41 mouse cellular contexts compared by ENCODE assay signal in the genomic region with DNA sequence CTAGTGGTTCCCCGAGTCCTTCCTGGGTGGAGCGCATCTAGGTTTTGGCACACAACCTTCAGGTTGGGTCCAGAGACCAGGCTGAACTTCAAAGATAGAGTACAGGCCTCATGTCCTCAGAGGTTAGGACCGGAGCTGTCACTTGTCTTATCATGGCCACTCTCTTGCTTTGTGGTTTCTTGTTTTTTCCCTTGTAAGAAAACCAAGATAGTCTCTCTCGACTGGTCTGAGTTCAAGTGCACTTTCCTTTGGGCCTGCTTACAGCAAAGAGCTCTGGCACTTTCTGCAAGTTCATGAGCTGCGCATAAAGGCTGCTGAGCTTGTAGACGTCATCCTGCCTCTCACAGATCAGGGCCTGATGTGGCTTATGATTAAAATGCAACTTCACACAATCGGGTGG. TPM values are rescaled to one million over a fixed set of nuclear protein-coding genes. Genes with fewer than 3 reads are reported as not detected.
DNase-seq lines count a peak whose midpoint lies in the region; ATAC-seq and TF ChIP-seq lines count a peak whose summit lies in the region.
"Had no signal": no experiment of that assay in that cellular context is flagged by ENCODE, and none has a peak within 500 bp of the region (broad histone marks: within the 10 kb centered on the region; RNA-seq: fewer than 3 reads in every experiment).

No protein-coding gene starts in this region.

- peaks cover 3 to 13% of the 10 kb centered on the region in 2 experiments for H3K27me3 ChIP-seq in MEL (ENCODE audit: control insufficient read depth in 1 of 2, insufficient read depth in 2 of 2, low read length in 2 of 2)
- H3K27me3 ChIP-seq in liver, embryonic 15.5 days, result peaks cover 6% of the 10 kb centered on the region
- H3K27me3 ChIP-seq: forebrain, embryonic 15.5 days; hindbrain, embryonic 13.5 days; kidney, embryonic 15.5 days; limb, embryonic 13.5 days had no signal

- H3K9ac ChIP-seq in MEL (ENCODE audit: control insufficient read depth, low read depth, low read length, poor library complexity, severe bottlenecking), result no peak overlapping the region
- no peak overlapping the region for H3K9ac ChIP-seq in liver, embryonic 15.5 days
- H3K9ac ChIP-seq: forebrain, embryonic 15.5 days; hindbrain, embryonic 13.5 days; kidney, embryonic 15.5 days; limb, embryonic 13.5 days had no signal

- H3K27ac ChIP-seq in MEL (ENCODE audit: control insufficient read depth, low read depth, low read length), result peak overlapping the region; percentile 19; the same call in 1 of the 2 replicates
- no peak overlapping the region for H3K27ac ChIP-seq in liver, embryonic 15.5 days (replicated peaks)
- H3K27ac ChIP-seq: forebrain, embryonic 10.5 days; forebrain, embryonic 15.5 days; hindbrain, embryonic 13.5 days; kidney, embryonic 15.5 days; left cerebral cortex, adult 2 months; limb, embryonic 13.5 days had no signal

- WGBS in liver, embryonic 15.5 days (ENCODE audit: insufficient replicate concordance), result 17% methylated on average over 7 of the region's 7 CpGs

- H3K9me3 ChIP-seq in MEL (replicated peaks; ENCODE audit: insufficient read depth, low read length), result no peaks in the 10 kb centered on the region
- no peaks in the 10 kb centered on the region for H3K9me3 ChIP-seq in liver, embryonic 15.5 days (replicated peaks)
- H3K9me3 ChIP-seq: forebrain, embryonic 10.5 days; forebrain, embryonic 15.5 days; G1E; hindbrain, embryonic 13.5 days; kidney, embryonic 15.5 days; limb, embryonic 13.5 days had no signal

- peaks cover 3 to 16% of the 10 kb centered on the region in 2 experiments; a peak in 3 of 4 replicates for H3K4me1 ChIP-seq in MEL (ENCODE audit: control insufficient read depth in 1 of 2, insufficient read depth in 2 of 2, low read length in 2 of 2)
- 0 out of 2 replicates have a peak, but pooled peaks cover 5% of the 10 kb centered on the region for H3K4me1 ChIP-seq in liver, embryonic 15.5 days (replicated peaks)
- H3K4me1 ChIP-seq: forebrain, embryonic 10.5 days; forebrain, embryonic 15.5 days; hindbrain, embryonic 13.5 days; kidney, embryonic 15.5 days; limb, embryonic 13.5 days had no signal

- H3K36me3 ChIP-seq in MEL (ENCODE audit: control insufficient read depth in 1 of 2, insufficient read depth in 2 of 2, low read length in 2 of 2), result peaks cover 0 to 6% of the 10 kb centered on the region in 2 experiments; a peak in 2 of 4 replicates
- H3K36me3 ChIP-seq in liver, embryonic 15.5 days (replicated peaks), result no peaks in the 10 kb centered on the region
- H3K36me3 ChIP-seq: forebrain, embryonic 10.5 days; forebrain, embryonic 15.5 days; G1E; hindbrain, embryonic 13.5 days; kidney, embryonic 15.5 days; limb, embryonic 13.5 days had no signal

- TF ChIP-seq POLR2A in MEL (IDR thresholded peaks at IDR 0.05; ENCODE audit: control insufficient read depth in 1 of 2, insufficient read depth in 1 of 2, low read depth in 1 of 2, low read length in 2 of 2, poor library complexity in 1 of 2), result no peak

- H3K4me2 ChIP-seq in liver, embryonic 15.5 days, result no peak overlapping the region
- H3K4me2 ChIP-seq: forebrain, embryonic 15.5 days; heart, embryonic 11.5 days; hindbrain, embryonic 13.5 days; kidney, embryonic 15.5 days; limb, embryonic 13.5 days; midbrain, embryonic 11.5 days had no signal

- no peak for TF ChIP-seq CTCF in MEL (IDR thresholded peaks at IDR 0.05 in 2 of 3, conservative IDR thresholded peaks at IDR 0.05 in 1 of 3; ENCODE audit: control insufficient read depth in 1 of 3, insufficient read depth in 1 of 3, low read depth in 2 of 3, low read length in 3 of 3, poor library complexity in 1 of 3, severe bottlenecking in 1 of 3)

- no peak overlapping the region for H3K4me3 ChIP-seq in MEL (ENCODE audit: control insufficient read depth in 1 of 2, insufficient read depth in 1 of 2, low read depth in 2 of 2, low read length in 2 of 2)
- H3K4me3 ChIP-seq in liver, embryonic 15.5 days (replicated peaks), result no peak overlapping the region
- H3K4me3 ChIP-seq: forebrain, embryonic 10.5 days; forebrain, embryonic 15.5 days; hindbrain, embryonic 13.5 days; kidney, embryonic 15.5 days; left cerebral cortex, adult 2 months; limb, embryonic 13.5 days had no signal

- peak; percentile 86 for TF ChIP-seq EP300 in MEL (IDR thresholded peaks at IDR 0.05; ENCODE audit: low read depth in 1 of 2, low read length in 2 of 2)

- TF ChIP-seq RAD21 in MEL (IDR thresholded peaks at IDR 0.05; ENCODE audit: low read depth, low read length), result no peak

- peak; percentile 79 for DNase-seq in MEL (ENCODE audit: low read depth, low spot score)
- DNase-seq in thymus, postnatal 0 days (ENCODE audit: low spot score), result no peak
- no peak for DNase-seq in lung, postnatal 10 days
- no peak for DNase-seq in ovary, postnatal 14 days (ENCODE audit: low spot score)
- DNase-seq in thymus, postnatal 10 days (ENCODE audit: low spot score in 2 of 2), result no peak
- DNase-seq: adrenal gland, postnatal 25 days; cerebellum, adult 11-12 months; cerebellum, adult 9-11 months; gastrocnemius, postnatal 25 days; heart, adult 18-20 months; heart, postnatal 36 days; kidney, adult 11 months; kidney, postnatal 25 days; lung, adult 2 months; right cerebral cortex, adult 18-20 months; right cerebral cortex, postnatal 4 days; thymus, postnatal 14 days had no signal

- 0 out of 2 replicates have a peak, but pooled peaks have one; percentile 42 for ATAC-seq in erythroblast, adult 5-6 weeks (replicated peaks; ENCODE audit: low FRiP score, poor library complexity, severe bottlenecking)
- peak; percentile 40; the same call in 1 of the 2 replicates for ATAC-seq in liver, embryonic 15.5 days (ENCODE audit: insufficient read depth)
- ATAC-seq in megakaryocyte progenitor cell, adult 5-6 weeks (replicated peaks; ENCODE audit: poor library complexity), result peak; percentile 91
- ATAC-seq: forebrain, embryonic 15.5 days; inflammation-experienced regulatory T-cells, adult 6 months; midbrain, embryonic 16.5 days had no signal

- H3K79me2 ChIP-seq in MEL (ENCODE audit: control insufficient read depth, insufficient read depth, low read length, poor library complexity), result no peaks in the 10 kb centered on the region

TF ChIP-seq in MEL, 35 proteins besides CTCF, POLR2A, EP300 and RAD21 (continues in another document):
- TF ChIP-seq GATA1 (IDR thresholded peaks at IDR 0.05; ENCODE audit: low read depth, low read length) (peak; percentile 86), SIN3A (IDR thresholded peaks at IDR 0.05; ENCODE audit: low read length) (peak; percentile 26; the same call in 1 of the 2 replicates), TCF12 (IDR thresholded peaks at IDR 0.05; ENCODE audit: low read depth, low read length) (peak; percentile 81), RCOR1 (IDR thresholded peaks at IDR 0.05; ENCODE audit: low read depth, low read length) (peak; percentile 74), MAFK (IDR thresholded peaks at IDR 0.05; ENCODE audit: borderline replicate concordance, low read depth, low read length) (peak; percentile 44; the same call in 1 of the 2 replicates), POLR2AphosphoS5 (IDR thresholded peaks at IDR 0.05; ENCODE audit: borderline replicate concordance, low read depth, low read length) (no peak)

RNA-seq across cellular contexts. Expression of gene Cd7, which starts 12.0 kb away (rescaled TPM):
- total RNA-seq in MEL (2012; rRNA removed), result 0.39 and 0.58 TPM in 2 replicates
- polyA plus RNA-seq in MEL (2012; ENCODE audit: insufficient read depth in 1 of 2, insufficient read length in 2 of 2, low read depth in 1 of 2, low replicate concordance in 2 of 2, missing spikeins in 1 of 2), result under 1 TPM in 1 of 2 experiments, not detected in 1; 0.33 TPM
- total RNA-seq in erythroblast, adult 5-6 weeks (2015; ENCODE audit: low replicate concordance), result 5.9 TPM in 1 of 2 replicates, not detected in the other
- total RNA-seq in erythroblast, adult 5-6 weeks (2017; ENCODE audit: low replicate concordance), result 4.8 TPM in 1 of 2 replicates, not detected in the other
- polyA plus RNA-seq in liver, embryonic 15.5 days (2015; fragmentation: Nextera tagmentation; extraction: Ambion mirVana), result 0.70 and 0.97 TPM in 2 replicates
- total RNA-seq in megakaryocyte progenitor cell, adult 5-6 weeks (2015), result 0.44 and 0.59 TPM in 2 replicates
- 0.29 TPM in 1 of 2 replicates, not detected in the other for total RNA-seq in megakaryocyte progenitor cell, adult 5-6 weeks (2017)
- 17.9 and 25.7 TPM in 2 replicates for polyA plus RNA-seq in thymus, postnatal 0 days (2015; fragmentation: Nextera tagmentation; extraction: Ambion mirVana)
- total RNA-seq: adrenal gland, postnatal 25 days; G1E; gastrocnemius, adult 18-20 months; gastrocnemius, postnatal 25 days; layer of hippocampus, adult 18-20 months; layer of hippocampus, postnatal 14 days had no signal
- polyA plus RNA-seq: C2C12; embryonic facial prominence, embryonic 11.5 days; forebrain, embryonic 10.5 days; forebrain, embryonic 15.5 days; G1E; heart, embryonic 11.5 days; hindbrain, embryonic 13.5 days; limb, embryonic 13.5 days; midbrain, embryonic 11.5 days; midbrain, embryonic 16.5 days; neural tube, embryonic 11.5 days had no signal

RNA-seq across cellular contexts. Expression of gene Sectm1b, which starts 36.1 kb away (rescaled TPM):
- not detected in 2 replicates for total RNA-seq in MEL (2012; rRNA removed)
- under 1 TPM in 1 of 2 experiments, not detected in 1; 0.14 TPM for polyA plus RNA-seq in MEL (2012; ENCODE audit: insufficient read depth in 1 of 2, insufficient read length in 2 of 2, low read depth in 1 of 2, low replicate concordance in 2 of 2, missing spikeins in 1 of 2)
- total RNA-seq in erythroblast, adult 5-6 weeks (2015; ENCODE audit: low replicate concordance), result not detected in 2 replicates
- total RNA-seq in erythroblast, adult 5-6 weeks (2017; ENCODE audit: low replicate concordance), result not detected in 2 replicates
- polyA plus RNA-seq in liver, embryonic 15.5 days (2015; fragmentation: Nextera tagmentation; extraction: Ambion mirVana), result 0.08 and 0.23 TPM in 2 replicates
- total RNA-seq in megakaryocyte progenitor cell, adult 5-6 weeks (2015), result not detected in 2 replicates
- total RNA-seq in megakaryocyte progenitor cell, adult 5-6 weeks (2017), result not detected in 2 replicates
- 0.27 and 0.53 TPM in 2 replicates for polyA plus RNA-seq in thymus, postnatal 0 days (2015; fragmentation: Nextera tagmentation; extraction: Ambion mirVana)
- total RNA-seq: adrenal gland, postnatal 25 days; gastrocnemius, adult 18-20 months; gastrocnemius, postnatal 25 days; heart, adult 18-20 months; heart, postnatal 36 days; layer of hippocampus, adult 18-20 months; layer of hippocampus, postnatal 14 days; left cerebral cortex, adult 2 months; left cerebral cortex, postnatal 25 days; neutrophil, adult 5-6 weeks had no signal
- polyA plus RNA-seq: C2C12; embryonic facial prominence, embryonic 11.5 days; forebrain, embryonic 10.5 days; forebrain, embryonic 15.5 days; frontal cortex, adult 2 months; G1E; heart, embryonic 11.5 days; hindbrain, embryonic 13.5 days; inflammation-experienced regulatory T-cells, adult 6 months; limb, embryonic 13.5 days; midbrain, embryonic 11.5 days; midbrain, embryonic 16.5 days; neural tube, embryonic 11.5 days; urinary bladder, adult 2 months had no signal

RNA-seq across cellular contexts. Expression of gene Csnk1d, which starts 36.1 kb away (rescaled TPM):
- total RNA-seq in MEL (2012; rRNA removed), result 81.3 and 83.2 TPM in 2 replicates
- 100 to 1,000 TPM; 121 to 329 TPM for polyA plus RNA-seq in MEL (2012; ENCODE audit: insufficient read depth in 1 of 2, insufficient read length in 2 of 2, low read depth in 1 of 2, low replicate concordance in 2 of 2, missing spikeins in 1 of 2)
- total RNA-seq in erythroblast, adult 5-6 weeks (2015; ENCODE audit: low replicate concordance), result 70.3 and 83.2 TPM in 2 replicates
- total RNA-seq in erythroblast, adult 5-6 weeks (2017; ENCODE audit: low replicate concordance), result 121 and 148 TPM in 2 replicates
- 36.1 and 38.5 TPM in 2 replicates for polyA plus RNA-seq in liver, embryonic 15.5 days (2015; fragmentation: Nextera tagmentation; extraction: Ambion mirVana)
- 51.3 and 64.2 TPM in 2 replicates for total RNA-seq in megakaryocyte progenitor cell, adult 5-6 weeks (2015)
- 69.8 and 74.2 TPM in 2 replicates for total RNA-seq in megakaryocyte progenitor cell, adult 5-6 weeks (2017)
- 77.6 and 85.8 TPM in 2 replicates for polyA plus RNA-seq in thymus, postnatal 0 days (2015; fragmentation: Nextera tagmentation; extraction: Ambion mirVana)

RNA-seq across cellular contexts. Expression of gene Sectm1a, which starts 53.8 kb away (rescaled TPM):
- total RNA-seq in MEL (2012; rRNA removed), result 19.8 and 22.0 TPM in 2 replicates
- 10 to 100 TPM in 1 of 2 experiments, not detected in 1; 22.3 TPM for polyA plus RNA-seq in MEL (2012; ENCODE audit: insufficient read depth in 1 of 2, insufficient read length in 2 of 2, low read depth in 1 of 2, low replicate concordance in 2 of 2, missing spikeins in 1 of 2)
- not detected in 2 replicates for total RNA-seq in erythroblast, adult 5-6 weeks (2015; ENCODE audit: low replicate concordance)
- total RNA-seq in erythroblast, adult 5-6 weeks (2017; ENCODE audit: low replicate concordance), result not detected in 2 replicates
- 0.68 and 1.7 TPM in 2 replicates for polyA plus RNA-seq in liver, embryonic 15.5 days (2015; fragmentation: Nextera tagmentation; extraction: Ambion mirVana)
- total RNA-seq in megakaryocyte progenitor cell, adult 5-6 weeks (2015), result not detected in 2 replicates
- not detected in 2 replicates for total RNA-seq in megakaryocyte progenitor cell, adult 5-6 weeks (2017)
- polyA plus RNA-seq in thymus, postnatal 0 days (2015; fragmentation: Nextera tagmentation; extraction: Ambion mirVana), result 2.5 and 4.1 TPM in 2 replicates
- total RNA-seq: adrenal gland, postnatal 25 days; gastrocnemius, postnatal 25 days; heart, postnatal 36 days; layer of hippocampus, adult 18-20 months; layer of hippocampus, postnatal 14 days; left cerebral cortex, adult 2 months; left cerebral cortex, postnatal 25 days; neutrophil, adult 5-6 weeks had no signal
- polyA plus RNA-seq: C2C12; embryonic facial prominence, embryonic 11.5 days; forebrain, embryonic 10.5 days; forebrain, embryonic 15.5 days; frontal cortex, adult 2 months; G1E; heart, embryonic 11.5 days; hindbrain, embryonic 13.5 days; inflammation-experienced regulatory T-cells, adult 6 months; lung, adult 2 months; midbrain, embryonic 11.5 days; midbrain, embryonic 16.5 days; neural tube, embryonic 11.5 days had no signal

Comparison
In these comparisons a context has a peak if more than half of its experiments do, and no peak if none do; other contexts are left out.
1. ATAC-seq: peak in every context shown above with its lines; median percentile 91 in megakaryocyte progenitor cell, adult 5-6 weeks; 42 in erythroblast, adult 5-6 weeks; 40 in liver, embryonic 15.5 days.